32 mouse cellular contexts compared by ENCODE assay signal in the genomic region with DNA sequence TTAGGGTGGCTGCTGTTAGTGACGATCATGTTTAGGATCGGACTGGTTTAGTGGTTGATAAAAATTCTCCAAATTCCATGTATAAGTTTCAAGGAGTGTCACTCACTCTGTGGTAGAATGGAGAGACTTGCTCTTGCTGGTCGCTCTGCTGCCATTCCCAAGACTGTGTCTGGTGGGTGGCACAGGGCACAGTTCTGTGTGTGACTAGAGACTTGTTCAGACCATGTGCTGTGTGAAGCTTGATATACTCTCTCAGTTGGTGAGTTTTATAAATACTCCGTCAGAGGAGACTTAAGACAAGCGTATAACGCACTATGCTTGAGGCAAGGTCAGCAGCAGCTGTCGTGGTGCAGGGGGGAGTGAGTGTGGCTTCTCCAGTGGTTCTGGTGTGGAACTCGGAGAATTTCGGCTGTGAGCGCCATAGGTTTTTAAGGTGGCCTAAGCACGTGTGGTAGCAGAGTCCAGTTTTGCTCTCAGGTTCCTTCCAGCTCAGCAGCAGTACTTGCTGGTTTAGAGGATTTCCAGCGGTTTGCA. TPM values are rescaled to one million over a fixed set of nuclear protein-coding genes. Genes with fewer than 3 reads are reported as not detected.
DNase-seq lines count a peak whose midpoint lies in the region; ATAC-seq and TF ChIP-seq lines count a peak whose summit lies in the region.
"Had no signal": no experiment of that assay in that cellular context is flagged by ENCODE, and none has a peak within 500 bp of the region (broad histone marks: within the 10 kb centered on the region; RNA-seq: fewer than 3 reads in every experiment).

No protein-coding gene starts in this region.

- no peak overlapping the region for H3K4me2 ChIP-seq in intestine, embryonic 14.5 days (ENCODE audit: low read length)
- no peak overlapping the region for H3K4me2 ChIP-seq in intestine, embryonic 15.5 days (replicated peaks)
- H3K4me2 ChIP-seq in limb, embryonic 13.5 days (replicated peaks), result no peak overlapping the region
- H3K4me2 ChIP-seq: embryonic facial prominence, embryonic 15.5 days; forebrain, embryonic 12.5 days; hindbrain, embryonic 13.5 days; kidney, embryonic 15.5 days; midbrain, embryonic 13.5 days had no signal

- ATAC-seq in intestine, embryonic 14.5 days (replicated peaks; ENCODE audit: low FRiP score, low TSS enrichment, low read depth), result no peak
- ATAC-seq in intestine, embryonic 15.5 days, result no peak
- peak; percentile 59; the same call in 1 of the 2 replicates for ATAC-seq in limb, embryonic 13.5 days (ENCODE audit: low FRiP score, low read depth)
- ATAC-seq: CD4-positive, CD25-positive, alpha-beta regulatory T cell, adult 4 months; midbrain, embryonic 13.5 days had no signal

- no peak for TF ChIP-seq EP300 in heart, adult 2 months (IDR thresholded peaks at IDR 0.05; ENCODE audit: insufficient read depth, low read depth, low read length)

- no peak overlapping the region for H3K4me3 ChIP-seq in heart, embryonic 10.5 days
- H3K4me3 ChIP-seq in heart, adult 2 months, result no peak overlapping the region
- H3K4me3 ChIP-seq in intestine, embryonic 14.5 days (ENCODE audit: low read depth, low read length), result no peak overlapping the region
- H3K4me3 ChIP-seq in intestine, embryonic 15.5 days (replicated peaks), result no peak overlapping the region
- no peak overlapping the region for H3K4me3 ChIP-seq in limb, embryonic 13.5 days
- H3K4me3 ChIP-seq: embryonic facial prominence, embryonic 15.5 days; forebrain, embryonic 12.5 days; hindbrain, embryonic 13.5 days; kidney, embryonic 15.5 days; layer of hippocampus, adult 2 months; left cerebral cortex, adult 2 months; midbrain, embryonic 13.5 days had no signal

- peaks cover 12% of the 10 kb centered on the region for H3K79me2 ChIP-seq in heart, adult 2 months (replicated peaks; ENCODE audit: control insufficient read depth, insufficient read depth, low read length)

- DNase-seq in heart, embryonic 10.5 days (ENCODE audit: low spot score), result no peak
- DNase-seq in heart, adult 2 months, result no peak
- peak; percentile 47 for DNase-seq in intestine, embryonic 14.5 days (ENCODE audit: low spot score)
- DNase-seq in kidney, adult 11 months, result no peak
- DNase-seq in thymus, postnatal 14 days, result no peak
- DNase-seq: adrenal gland, postnatal 14 days; cerebellum, adult 11 months; cerebellum, adult 9-10 months; cerebellum, postnatal 36 days; gastrocnemius, postnatal 25 days; heart, postnatal 4 days; kidney, adult 18-20 months; kidney, postnatal 36 days; liver; lung, adult 2 months; lung, postnatal 10 days; right cerebral cortex, adult 18-20 months; thymus, adult 18-20 months; thymus, postnatal 4 days had no signal

- H3K27ac ChIP-seq in heart, embryonic 10.5 days, result 0 out of 2 replicates have a peak overlapping the region, but pooled peaks have one; percentile 16
- H3K27ac ChIP-seq in heart, adult 2 months, result no peak overlapping the region
- no peak overlapping the region for H3K27ac ChIP-seq in intestine, embryonic 14.5 days (ENCODE audit: low read depth)
- H3K27ac ChIP-seq in intestine, embryonic 15.5 days, result no peak overlapping the region
- no peak overlapping the region; the same call in 1 of the 2 replicates for H3K27ac ChIP-seq in limb, embryonic 13.5 days
- H3K27ac ChIP-seq: embryonic facial prominence, embryonic 15.5 days; forebrain, embryonic 12.5 days; hindbrain, embryonic 13.5 days; kidney, embryonic 15.5 days; layer of hippocampus, adult 2 months; left cerebral cortex, adult 2 months; liver, embryonic 14.5 days; macrophage; midbrain, embryonic 13.5 days; stomach, postnatal 0 days had no signal

- intact Hi-C loops in heart, adult 2 months (cut with DNase I), result no loop called here

- H3K9me3 ChIP-seq in heart, embryonic 10.5 days, result no peaks in the 10 kb centered on the region
- no peaks in the 10 kb centered on the region for H3K9me3 ChIP-seq in intestine, embryonic 14.5 days (ENCODE audit: control insufficient read depth, low read length)
- no peaks in the 10 kb centered on the region for H3K9me3 ChIP-seq in intestine, embryonic 15.5 days
- no peaks in the 10 kb centered on the region for H3K9me3 ChIP-seq in limb, embryonic 13.5 days
- H3K9me3 ChIP-seq: embryonic facial prominence, embryonic 15.5 days; forebrain, embryonic 12.5 days; hindbrain, embryonic 13.5 days; kidney, embryonic 15.5 days; midbrain, embryonic 13.5 days had no signal

- peaks cover 3% of the 10 kb centered on the region; the same call in 1 of the 2 replicates for H3K36me3 ChIP-seq in heart, embryonic 10.5 days
- peaks cover 3% of the 10 kb centered on the region for H3K36me3 ChIP-seq in heart, adult 2 months (ENCODE audit: control insufficient read depth, insufficient read depth, low read length)
- H3K36me3 ChIP-seq in intestine, embryonic 14.5 days (ENCODE audit: control insufficient read depth, insufficient read depth, low read length), result no peaks in the 10 kb centered on the region
- H3K36me3 ChIP-seq in intestine, embryonic 15.5 days, result no peaks in the 10 kb centered on the region
- no peaks in the 10 kb centered on the region for H3K36me3 ChIP-seq in limb, embryonic 13.5 days
- H3K36me3 ChIP-seq: embryonic facial prominence, embryonic 15.5 days; forebrain, embryonic 12.5 days; hindbrain, embryonic 13.5 days; midbrain, embryonic 13.5 days had no signal

- no peaks in the 10 kb centered on the region for H3K27me3 ChIP-seq in heart, embryonic 10.5 days (ENCODE audit: insufficient read depth, poor library complexity, severe bottlenecking)
- no peaks in the 10 kb centered on the region for H3K27me3 ChIP-seq in heart, adult 2 months (ENCODE audit: control insufficient read depth, insufficient read depth, low read length)
- no peaks in the 10 kb centered on the region for H3K27me3 ChIP-seq in intestine, embryonic 14.5 days (replicated peaks; ENCODE audit: control insufficient read depth, insufficient read depth, low read length)
- no peaks in the 10 kb centered on the region for H3K27me3 ChIP-seq in intestine, embryonic 15.5 days (replicated peaks)
- H3K27me3 ChIP-seq in limb, embryonic 13.5 days, result no peaks in the 10 kb centered on the region
- H3K27me3 ChIP-seq: embryonic facial prominence, embryonic 15.5 days; forebrain, embryonic 12.5 days; hindbrain, embryonic 13.5 days; kidney, embryonic 15.5 days; midbrain, embryonic 13.5 days had no signal

- no peak for TF ChIP-seq POLR2A in heart, adult 2 months (IDR thresholded peaks at IDR 0.05; ENCODE audit: insufficient read depth, low read depth, low read length)

- no peak overlapping the region for H3K9ac ChIP-seq in heart, adult 2 months (ENCODE audit: low read depth, low read length)
- no peak overlapping the region for H3K9ac ChIP-seq in intestine, embryonic 14.5 days (ENCODE audit: low read length)
- H3K9ac ChIP-seq in intestine, embryonic 15.5 days, result no peak overlapping the region
- no peak overlapping the region for H3K9ac ChIP-seq in limb, embryonic 13.5 days
- H3K9ac ChIP-seq: embryonic facial prominence, embryonic 15.5 days; forebrain, embryonic 12.5 days; hindbrain, embryonic 13.5 days; kidney, embryonic 15.5 days; liver, embryonic 14.5 days; midbrain, embryonic 13.5 days had no signal

- TF ChIP-seq CTCF in heart, adult 2 months (IDR thresholded peaks at IDR 0.05), result no peak

- H3K4me1 ChIP-seq in heart, embryonic 10.5 days, result peaks cover 30% of the 10 kb centered on the region
- peaks cover 8% of the 10 kb centered on the region for H3K4me1 ChIP-seq in heart, adult 2 months (ENCODE audit: control insufficient read depth, insufficient read depth, low read length)
- peaks cover 12% of the 10 kb centered on the region for H3K4me1 ChIP-seq in intestine, embryonic 14.5 days (replicated peaks; ENCODE audit: control insufficient read depth, insufficient read depth, low read length)
- peaks cover 6% of the 10 kb centered on the region; the same call in 1 of the 2 replicates for H3K4me1 ChIP-seq in intestine, embryonic 15.5 days (replicated peaks)
- peaks cover 19% of the 10 kb centered on the region; the same call in 1 of the 2 replicates for H3K4me1 ChIP-seq in limb, embryonic 13.5 days

- 69% methylated on average over 12 of the region's 12 CpGs for WGBS in heart, embryonic 10.5 days
- 76% methylated on average over 12 of the region's 12 CpGs for WGBS in heart, adult 2 months
- 69% methylated on average over 12 of the region's 12 CpGs for WGBS in intestine, embryonic 14.5 days
- 71% methylated on average over 12 of the region's 12 CpGs for WGBS in intestine, embryonic 15.5 days
- WGBS in limb, embryonic 13.5 days, result 74% methylated on average over 12 of the region's 12 CpGs

RNA-seq across cellular contexts. Expression of gene Dstn, which starts 17.3 kb away (rescaled TPM):
- 746 and 989 TPM in 2 replicates for polyA plus RNA-seq in heart, embryonic 10.5 days (2016; fragmentation: Nextera tagmentation; extraction: Ambion mirVana)
- 100 to 1,000 TPM; 163 to 166 TPM for total RNA-seq in heart, adult 2 months (2021)
- 54.8 and 85.7 TPM in 2 replicates for polyA plus RNA-seq in heart, adult 2 months (2012; rRNA removed)
- 684 and 706 TPM in 2 replicates for polyA plus RNA-seq in intestine, embryonic 14.5 days (2014; fragmentation: Nextera tagmentation; extraction: Ambion mirVana)
- 674 and 711 TPM in 2 replicates for polyA plus RNA-seq in intestine, embryonic 15.5 days (2015; fragmentation: Nextera tagmentation; extraction: Ambion mirVana)
- 339 and 342 TPM in 2 replicates for polyA plus RNA-seq in limb, embryonic 13.5 days (2015; fragmentation: Nextera tagmentation; extraction: Ambion mirVana)
